Mouse (Mus musculus): ENCODE results near the gene Pim3.
A peak's percentile ranks its signal among the peaks of the same experiment; 100 is the strongest.

Pim3 gene

DNA sequence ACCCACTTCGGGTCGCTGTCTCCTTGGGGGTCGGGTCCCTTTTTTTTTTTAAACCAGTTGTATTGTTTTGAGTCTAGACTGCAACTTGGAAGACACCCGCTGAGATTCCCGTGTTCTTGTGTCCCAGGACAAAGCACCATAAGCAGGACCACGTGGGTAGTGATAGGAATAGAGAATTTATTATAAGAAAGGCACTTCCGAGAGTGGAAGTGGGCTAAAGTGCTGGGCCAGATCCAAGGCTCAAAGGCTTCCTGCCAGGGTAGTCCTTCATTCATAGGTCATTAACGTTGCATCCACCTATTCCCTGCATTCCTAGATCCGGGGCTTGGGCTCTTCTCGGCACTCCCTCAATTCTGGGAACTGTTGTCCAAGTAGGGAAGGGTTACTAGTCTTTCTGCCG, 24.0 kb upstream of the Pim3 start:
- peak; percentile 79 to 80 for DNase-seq

DNA sequence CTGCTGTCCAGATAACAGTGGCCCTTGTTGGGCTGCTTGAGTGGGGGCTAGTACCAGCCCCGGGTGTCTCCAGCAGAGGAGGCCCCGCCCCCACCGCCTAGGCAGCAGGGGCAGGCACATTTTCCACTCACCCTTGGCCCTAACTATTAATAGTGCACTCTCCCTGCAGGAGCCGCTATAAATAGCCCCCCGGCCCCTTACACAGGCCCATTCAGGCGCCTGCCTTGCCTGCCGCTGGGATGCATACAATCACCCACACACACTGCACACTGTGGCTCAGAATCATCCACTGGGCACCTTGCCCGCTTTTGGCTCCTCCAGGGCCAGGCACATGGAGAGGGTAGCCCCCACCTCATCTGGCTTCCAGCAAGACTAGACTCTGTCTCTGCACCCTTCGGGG, 22.7 kb upstream of the Pim3 start:
- peak; percentile 89 to 90 for DNase-seq

DNA sequence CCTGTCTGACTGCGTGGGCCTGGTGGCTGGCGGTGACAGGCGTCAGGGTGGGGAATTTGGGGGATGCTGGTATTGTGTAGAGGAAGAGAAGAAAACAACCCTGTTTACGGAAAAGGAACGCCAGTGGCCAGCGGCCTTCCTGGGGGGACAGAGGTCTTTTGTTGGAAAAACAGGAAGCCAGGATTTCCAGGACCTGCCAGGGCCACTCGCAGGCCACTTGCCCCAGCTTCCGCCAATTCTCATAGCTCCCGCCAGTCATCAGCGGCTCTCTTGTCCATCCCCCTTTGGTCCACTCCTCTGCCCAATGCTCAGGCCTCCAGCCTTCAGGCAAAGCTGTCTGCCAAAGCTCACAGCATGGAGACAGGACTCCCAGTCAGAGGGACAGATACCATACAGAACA, 21.9 kb upstream of the Pim3 start:
- peak; percentile 76 to 87 for DNase-seq

DNA sequence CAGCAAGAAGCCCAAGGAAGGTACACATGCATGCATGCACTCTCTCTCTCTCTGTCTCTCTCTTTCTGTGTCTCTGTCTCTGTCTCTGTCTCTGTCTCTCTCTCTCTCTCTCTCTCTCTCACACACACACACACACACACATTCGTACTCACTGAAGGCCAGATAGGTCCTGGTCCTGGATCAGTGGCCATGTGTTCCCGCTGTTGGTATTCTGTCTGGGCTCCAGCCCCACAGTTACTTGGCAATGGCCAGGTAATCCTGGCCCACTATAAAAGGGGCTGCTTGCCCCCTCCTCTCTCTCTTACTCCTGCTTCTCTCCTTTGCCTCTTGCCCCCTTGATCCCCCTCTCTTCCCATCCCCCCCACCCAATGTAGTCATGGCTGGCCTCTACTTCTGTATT, 20.8 kb upstream of the Pim3 start:
- no peak for DNase-seq

DNA sequence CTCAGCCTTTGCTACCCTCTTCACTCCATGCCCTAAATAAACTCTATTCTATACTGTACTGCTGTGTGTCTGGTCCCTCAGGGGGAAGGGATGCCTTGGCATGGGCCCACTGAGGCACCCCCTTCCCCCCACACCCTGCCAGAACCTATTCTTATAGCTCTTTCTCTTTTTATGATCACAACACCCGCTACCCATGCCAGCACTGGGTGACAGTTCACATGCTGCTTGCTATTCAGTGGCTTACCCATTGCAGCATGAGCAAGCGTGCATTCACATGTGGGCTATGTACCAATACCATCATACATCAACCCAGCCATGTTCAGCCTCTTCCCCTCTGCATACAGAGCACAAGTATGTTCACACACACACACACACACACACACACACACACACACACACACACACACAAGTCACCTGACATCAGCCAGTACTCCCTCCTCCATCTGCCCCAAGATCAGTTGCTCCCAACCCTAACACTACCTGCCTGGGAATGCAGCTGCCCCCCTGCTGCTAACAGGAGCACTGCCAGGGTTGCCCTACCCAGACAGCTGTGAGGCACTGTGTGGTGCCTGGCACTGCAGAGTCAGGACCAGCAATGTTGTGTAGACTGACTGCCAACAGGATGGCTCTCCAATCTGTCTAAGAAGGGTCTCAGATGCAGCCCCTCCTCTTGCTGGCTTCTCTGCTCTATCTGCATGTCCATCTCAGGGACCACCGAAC, 20.2 kb upstream of the Pim3 start:
- DNase-seq: no peak

DNA sequence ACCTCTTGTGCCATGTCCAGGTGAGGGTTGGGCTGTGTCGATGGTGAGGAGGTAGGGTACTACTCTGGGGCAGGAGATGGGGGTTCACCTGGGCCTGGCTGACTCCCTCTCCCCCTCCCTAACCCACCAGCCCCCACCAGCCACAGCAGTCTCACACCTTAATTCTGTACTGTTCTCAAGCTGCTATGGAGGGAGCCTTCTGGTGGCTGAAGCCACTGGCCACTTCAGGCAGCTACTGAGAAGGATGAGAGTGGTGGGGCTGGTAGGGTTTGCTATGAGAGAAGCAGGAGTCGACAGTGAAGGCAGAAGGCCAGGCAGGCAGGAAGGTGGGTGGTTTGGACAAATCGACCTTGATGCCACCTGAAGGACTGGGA, 19.7 kb upstream of the Pim3 start:
- no peak for DNase-seq

DNA sequence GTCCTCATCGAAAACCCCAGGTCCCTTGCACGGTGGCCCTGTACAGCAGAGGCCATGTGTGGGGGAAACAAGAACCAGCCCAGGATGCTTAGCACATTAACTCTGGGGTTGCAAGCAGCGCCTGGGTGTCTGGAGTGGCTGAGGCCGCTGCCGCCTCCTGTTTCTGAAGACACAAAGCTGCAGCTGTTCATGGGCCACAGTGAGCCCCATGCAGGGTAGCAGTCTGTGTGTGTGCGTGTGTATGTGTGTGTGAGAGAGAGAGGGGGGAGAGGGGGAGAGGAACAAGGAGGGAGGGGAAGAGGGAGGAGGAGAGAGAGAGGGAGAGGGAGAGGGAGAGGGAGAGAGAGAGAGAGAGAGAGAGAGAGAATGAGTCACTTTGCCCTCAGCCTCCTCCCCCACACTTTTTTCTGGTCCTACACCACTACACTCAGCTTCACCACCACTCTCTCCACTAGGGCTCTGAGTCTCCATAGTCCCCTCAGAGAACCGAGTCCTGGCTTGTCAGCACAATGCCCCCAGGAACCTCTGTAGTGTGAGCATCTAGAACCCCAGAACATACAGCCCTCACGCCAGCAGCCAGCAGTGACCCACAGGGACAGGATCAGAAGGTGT, 18.4 kb upstream of the Pim3 start:
- no peak for DNase-seq

DNA sequence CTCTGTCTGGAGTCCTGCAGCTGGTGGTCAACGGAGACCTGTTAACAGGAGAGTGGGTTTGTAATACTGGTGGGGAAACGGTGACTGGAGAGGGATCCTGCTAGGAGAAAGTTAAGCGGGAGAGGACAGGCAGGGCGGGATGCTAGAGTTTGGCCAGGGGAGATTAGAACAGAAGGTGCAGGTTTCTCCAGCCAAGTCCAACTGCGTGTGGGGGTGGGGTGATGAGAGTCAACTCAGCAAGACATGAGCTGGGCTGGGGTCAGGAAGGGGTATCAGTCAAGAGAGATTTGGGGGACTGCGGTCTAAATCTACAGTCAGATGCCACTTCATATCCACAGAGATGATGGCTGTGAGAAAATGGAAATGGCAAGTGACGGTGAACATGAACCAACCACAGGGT, 17.0 kb upstream of the Pim3 start:
- no peak for DNase-seq

DNA sequence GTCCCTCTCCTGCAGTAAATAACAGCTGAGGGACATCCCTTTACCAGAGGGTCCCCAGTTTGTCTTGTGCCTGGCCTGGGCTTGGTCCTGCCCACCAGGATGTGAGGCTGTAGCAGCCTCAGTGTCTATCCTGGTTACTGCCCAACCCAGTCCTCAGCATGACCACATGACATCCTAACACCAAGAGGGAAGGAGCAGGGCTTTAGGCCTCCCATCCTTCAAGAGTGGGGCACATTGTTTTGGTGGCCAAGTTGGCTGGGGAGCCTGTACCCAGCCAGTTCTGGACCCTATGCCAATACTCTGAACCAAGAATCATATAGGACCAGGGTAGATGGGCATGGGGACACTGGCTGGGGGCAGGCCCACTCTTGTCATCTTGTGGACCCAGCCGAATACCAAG, 13.3 kb upstream of the Pim3 start:
- DNase-seq: no peak

DNA sequence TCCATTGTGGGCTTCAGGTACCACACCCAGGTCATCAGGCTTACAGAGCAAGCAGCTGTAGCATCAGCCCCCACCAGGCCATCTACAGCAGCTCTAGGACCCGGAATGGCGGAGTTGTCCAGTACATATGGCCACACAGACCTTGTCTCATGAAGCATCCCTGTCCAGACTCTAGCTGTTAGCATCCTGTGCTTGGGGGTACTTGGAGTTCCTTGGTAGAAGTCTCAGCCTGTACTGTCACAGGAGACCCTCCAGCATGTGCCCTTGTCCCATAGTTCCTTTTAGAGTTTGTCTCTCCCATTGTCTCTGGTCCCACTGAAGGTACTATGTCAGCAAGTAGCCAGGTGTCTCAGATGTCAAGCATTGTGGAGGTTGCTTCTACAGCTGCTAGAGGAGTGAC, 12.4 kb upstream of the Pim3 start:
- DNase-seq: no peak

DNA sequence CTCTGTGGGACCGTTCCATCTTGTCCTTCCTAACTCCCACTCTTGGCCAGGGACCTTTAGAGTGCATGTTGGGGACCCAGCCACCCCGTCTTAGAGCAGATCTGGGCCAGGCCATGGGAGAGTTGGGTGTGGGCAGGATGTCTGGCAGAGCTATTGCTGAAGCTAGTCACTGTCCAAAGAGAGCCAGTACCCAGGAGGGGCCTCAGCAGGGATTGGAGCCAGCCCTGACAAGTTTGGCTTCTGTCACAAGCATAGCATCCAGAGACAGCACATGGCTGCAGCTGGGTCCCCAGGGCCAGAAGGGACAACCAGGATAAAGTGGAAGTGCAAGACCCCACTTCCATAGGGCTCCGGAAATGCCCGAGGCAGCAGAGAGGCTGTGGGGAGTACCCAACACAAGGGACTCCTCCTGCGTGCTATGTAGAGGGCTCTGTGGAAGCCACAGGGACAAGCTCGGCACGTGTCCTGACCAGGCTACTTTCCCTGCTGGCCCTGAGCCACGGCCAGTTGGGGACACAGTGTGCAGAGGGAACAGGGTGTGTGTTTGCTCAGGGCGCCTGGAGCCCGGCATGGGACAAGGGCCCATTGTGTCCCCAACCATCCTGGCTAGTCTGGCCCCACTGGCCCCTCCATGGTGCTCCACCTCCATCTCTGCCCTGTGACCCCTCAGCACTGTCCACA, 11.7 kb upstream of the Pim3 start:
- peak; percentile 94 to 97 for DNase-seq

DNA sequence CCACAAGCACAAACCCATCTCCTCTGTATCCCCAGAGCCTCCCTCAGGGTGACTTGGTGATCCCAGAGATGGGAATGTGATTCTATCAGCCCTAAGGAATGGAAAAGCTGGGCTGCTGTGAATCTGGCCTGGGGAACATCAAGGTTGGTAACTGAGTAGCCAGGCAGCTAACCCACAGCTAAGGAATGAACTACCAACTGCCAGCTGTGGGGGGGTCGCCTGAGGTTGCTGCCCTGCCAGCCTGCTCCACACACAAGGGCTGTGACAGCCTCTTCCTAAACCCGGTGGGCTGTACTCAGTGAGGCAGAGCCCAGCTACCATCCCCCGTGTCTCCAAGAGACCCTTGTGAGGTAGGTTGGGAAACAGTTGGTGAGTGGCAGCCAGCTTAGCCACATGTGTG, 10.9 kb upstream of the Pim3 start:
- DNase-seq: peak; percentile 80 to 84

DNA sequence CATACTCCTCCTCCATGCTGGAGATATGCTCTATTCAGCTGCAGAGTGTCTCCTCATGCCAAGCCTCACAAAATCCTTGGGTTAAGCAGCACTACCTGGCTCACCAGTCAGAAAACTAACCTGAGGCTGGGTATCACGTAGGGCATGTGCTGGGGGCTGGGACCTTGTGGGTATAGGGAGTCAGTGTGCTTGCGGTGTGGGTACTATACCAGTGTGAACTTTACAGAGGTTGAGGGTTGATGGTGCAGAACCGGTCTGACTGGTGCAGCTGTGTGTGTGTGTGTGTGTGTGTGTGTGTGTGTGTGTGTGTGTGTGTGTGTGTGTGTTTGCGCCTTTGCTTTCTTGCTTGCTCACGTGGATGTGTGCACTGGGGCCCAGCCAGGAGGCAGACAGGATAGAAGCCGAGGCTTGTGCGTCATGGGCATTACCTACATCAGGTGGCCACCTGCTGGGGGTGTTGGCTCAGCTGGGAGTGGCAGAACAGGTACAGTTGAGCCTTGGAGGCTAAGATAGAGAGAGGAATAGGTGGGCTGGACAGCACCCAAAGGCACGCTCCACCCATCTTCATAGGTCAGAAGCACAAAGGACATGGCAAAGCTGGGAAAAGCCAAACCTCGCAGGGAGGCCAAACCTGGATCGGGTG, 10.4 kb upstream of the Pim3 start:
- peak; percentile 83 to 93 for DNase-seq

DNA sequence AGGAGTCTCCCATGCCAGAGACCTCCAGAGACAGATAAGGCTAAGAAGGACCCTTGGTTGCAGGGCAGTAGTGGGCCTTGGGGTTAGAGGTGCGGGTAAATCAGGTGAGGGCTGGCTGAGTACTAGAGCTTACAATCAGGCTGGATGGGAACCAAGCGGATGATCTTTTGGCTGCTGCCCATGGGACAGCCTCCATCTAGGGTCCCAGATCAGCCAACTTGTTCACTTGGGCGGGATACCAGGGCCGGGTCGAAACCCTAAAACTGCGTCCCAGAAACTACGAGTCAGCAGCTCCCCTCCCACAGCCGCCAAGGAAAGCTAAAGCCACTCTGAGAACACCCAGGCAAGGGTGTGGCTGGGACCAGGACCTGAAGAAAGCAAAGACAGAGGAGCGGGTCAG, 8.9 kb upstream of the Pim3 start:
- DNase-seq: peak in 1 of 2 experiments; percentile 43

DNA sequence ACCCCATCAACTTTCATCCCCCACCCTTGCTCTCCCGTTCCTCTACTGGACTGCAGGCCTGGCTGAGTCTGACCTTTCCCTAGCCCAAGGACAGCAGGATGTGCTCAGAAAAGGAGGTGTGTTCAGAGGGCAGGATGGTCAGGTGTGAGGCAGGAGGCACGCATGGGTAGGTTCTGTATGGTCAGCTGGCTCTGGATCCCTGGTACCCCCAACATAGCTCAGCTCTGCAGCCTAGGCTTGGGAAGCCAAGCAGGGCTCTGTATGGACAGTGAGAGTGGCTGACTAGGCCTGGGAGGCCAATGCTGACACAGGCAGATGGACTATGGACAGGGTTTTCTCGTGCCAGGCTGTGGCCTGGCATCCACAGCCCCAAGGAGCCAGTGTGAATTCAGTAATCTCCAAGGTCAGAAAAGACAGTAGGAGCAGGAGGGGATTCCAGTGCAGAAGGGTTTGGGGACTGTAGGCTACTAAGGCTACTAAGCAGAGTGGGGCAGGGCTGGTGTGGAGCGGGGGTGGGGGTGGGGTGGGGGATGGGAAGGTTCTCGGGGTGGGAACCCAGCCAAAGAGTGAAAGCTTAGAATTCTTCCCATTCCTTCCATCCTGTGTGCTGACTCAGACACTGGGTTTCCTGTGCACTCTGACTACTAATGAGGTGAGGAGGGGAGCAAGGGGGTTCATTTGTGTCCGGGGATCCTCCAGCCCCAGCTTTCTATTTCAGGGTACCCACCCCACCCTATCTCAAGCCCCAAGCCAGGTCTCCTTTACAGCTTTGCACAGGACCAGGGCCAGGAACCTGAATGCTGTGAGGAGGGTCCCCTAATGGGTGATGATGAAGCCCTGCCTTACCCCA, 7.6 kb upstream of the Pim3 start:
- DNase-seq: peak; percentile 79 to 93

DNA sequence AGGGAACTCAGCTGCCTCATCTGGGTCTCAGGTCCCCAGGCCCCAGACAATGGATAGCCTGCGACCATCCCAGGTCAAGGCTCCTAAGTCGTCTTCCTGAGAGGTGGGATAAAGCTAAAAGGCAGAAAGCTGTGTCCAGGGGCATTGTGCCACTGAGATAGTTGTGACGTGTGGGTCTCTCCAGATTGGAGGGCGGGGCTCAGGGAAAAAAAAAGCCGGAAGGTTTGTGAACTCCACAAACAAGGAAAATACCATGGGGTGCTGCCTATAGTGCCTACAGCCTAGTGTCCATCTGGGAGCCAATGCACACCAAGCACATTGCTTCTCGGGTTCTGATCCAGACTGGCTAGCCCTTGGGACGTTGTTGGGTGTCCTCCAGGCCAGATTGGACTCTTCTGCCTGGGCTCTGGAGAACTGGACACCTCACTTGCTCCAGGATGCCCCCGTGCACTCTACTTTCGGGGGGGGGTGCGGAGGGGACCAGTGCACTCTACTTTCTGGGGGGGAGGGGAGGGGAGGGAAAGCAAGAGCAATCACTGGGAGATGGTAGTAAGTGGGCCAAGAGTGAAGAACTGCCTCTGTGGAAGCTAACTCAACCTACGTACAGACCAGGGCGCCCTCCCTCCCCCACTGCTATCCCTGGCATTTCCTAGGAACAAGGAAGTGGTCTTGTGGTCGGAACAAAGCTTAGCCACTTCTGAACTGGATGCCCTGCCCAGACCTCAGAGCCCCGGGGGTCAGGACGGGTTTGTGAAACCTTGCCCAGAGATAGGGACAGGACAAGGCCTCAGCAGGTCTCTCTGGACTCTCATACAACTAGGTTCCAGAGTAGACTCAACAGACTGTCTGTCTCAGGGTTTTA, 6.8 kb upstream of the Pim3 start:
- DNase-seq: peak; percentile 66 to 68

DNA sequence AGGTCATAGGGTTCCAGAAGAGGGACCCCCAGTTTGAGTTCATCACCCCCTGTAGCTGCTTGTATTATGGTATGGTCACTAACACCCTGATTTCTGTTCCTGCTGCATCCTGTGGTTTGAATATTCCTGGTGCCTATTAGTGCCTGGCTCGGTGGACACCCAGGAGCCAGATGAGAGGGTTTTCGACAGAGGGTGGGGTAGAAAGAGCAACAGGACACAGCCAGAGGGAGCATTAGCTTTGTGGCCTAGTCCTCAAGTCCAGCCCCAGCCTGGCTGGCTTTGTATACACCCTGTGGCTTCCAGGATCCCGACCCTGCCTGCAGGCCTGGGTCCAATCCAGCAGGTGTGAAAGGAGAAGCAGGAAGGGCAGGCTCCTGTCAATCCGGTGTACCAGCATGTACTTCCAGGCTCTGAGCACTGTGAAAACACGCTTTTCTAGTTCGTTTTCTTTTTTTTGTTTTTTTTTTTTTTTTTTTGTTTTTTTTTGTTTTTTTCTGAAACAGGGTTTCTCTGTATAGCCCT, 6.0 kb upstream of the Pim3 start:
- DNase-seq: peak in 1 of 2 experiments; percentile 49

DNA sequence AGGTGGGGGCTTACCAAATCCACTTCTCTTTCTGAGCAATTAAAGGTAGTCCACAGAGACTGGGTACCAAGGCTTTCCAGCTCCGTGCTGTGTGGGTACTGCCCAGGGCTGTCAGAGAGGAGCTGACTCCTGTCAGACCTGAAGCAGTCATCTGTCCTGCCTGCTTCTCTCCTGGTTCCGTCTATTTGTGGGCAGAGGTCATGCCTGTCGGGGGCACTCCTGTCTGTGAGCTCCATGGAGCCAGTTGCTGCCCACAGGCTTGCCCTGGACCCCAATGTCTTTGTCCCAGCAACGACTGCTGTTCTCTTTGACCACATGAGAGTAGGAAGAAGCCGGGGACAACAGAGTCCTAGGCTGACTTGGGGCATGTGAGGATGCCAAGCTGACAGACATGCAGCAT, 5.4 kb upstream of the Pim3 start:
- no peak for DNase-seq

DNA sequence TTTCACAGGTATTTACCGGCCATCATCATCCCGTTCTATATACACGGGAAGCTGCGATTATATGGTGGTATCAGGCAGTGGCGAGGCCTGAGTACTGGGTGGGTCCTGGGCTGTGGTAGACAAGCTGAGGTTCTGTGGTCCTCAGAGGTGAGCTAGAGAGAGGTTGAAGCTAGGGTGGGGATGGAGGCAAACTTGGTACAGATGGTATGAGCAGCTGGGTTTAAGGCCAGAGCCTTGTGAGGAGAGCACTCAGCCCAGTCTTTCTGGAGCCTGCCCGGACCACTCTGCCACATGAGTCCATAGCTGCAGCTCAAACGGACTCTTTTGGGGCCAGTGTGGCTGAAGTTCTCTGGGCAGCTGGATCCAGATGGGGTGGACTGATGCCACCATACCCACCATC, 4.6 kb upstream of the Pim3 start:
- DNase-seq: no peak

DNA sequence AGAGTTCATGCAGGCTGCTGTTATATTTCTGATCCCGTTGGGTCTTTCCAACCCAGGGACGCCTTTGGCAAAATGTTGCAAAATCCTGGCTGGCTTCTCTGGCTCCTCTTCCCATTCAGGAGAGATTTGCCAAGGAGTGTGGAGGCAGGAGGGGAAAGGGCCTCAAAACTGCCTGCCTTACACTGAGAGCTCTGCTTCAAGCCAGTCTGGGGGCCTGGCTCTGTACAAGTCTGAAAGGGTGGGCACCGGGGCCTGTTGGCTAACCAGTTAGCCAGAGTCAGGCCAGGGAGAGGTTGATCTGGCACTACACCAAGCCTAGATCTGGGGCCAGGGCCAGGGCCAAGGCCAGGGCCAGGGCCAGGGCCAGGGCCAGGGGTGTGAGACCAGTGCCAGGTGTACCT, 3.8 kb upstream of the Pim3 start:
- peak; percentile 63 to 64 for DNase-seq

DNA sequence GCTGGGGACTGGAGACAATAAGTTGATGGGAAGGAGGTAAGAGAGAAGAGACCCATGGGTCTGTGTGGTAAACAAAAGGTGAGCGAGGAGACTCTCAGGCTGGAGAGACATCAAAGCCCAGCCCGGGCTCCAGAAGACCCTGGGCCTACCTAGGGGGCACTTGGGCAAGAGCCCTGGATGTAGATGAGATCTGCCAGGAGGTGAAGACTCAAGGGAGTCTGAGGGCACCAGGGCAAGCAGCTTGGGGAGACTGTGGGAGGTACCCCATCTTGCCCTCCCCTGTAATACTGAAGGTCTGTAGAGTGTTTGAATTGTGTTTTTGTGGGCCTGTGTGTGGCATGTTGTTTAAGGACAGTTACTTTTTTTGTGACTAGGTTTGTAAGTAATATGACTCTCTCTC, 3.3 kb upstream of the Pim3 start:
- DNase-seq: no peak

Measured in kidney, postnatal 36 days (tissue).